Mouse (Mus musculus) small intestine, adult 2 months (tissue): ENCODE measurements at regions not wholly inside any gene's neighbourhood (a gene's known extent, or its start where the extent isn't known, plus 50 kb on each side); places are given as distances from the start of the nearest gene placed in this dataset.

Experiments used
- H3K27ac ChIP-seq: fragments of 200-500 bp; 2 replicates; pipeline ENCODE4 v1.5.1; 2012; ENCODE audit warnings: low read depth, low read length, control low read depth, inconsistent platforms; ENCODE audit not compliant: insufficient read depth
- H3K27me3 ChIP-seq: fragments of 200-500 bp; 2 replicates; pipeline ENCODE4 v1.6.1; 2012; ENCODE audit warnings: mild to moderate bottlenecking, moderate library complexity, low read length, inconsistent platforms; ENCODE audit not compliant: control insufficient read depth, insufficient read depth
- H3K36me3 ChIP-seq: fragments of 200-500 bp; 2 replicates; pipeline ENCODE4 v1.6.1; 2012; ENCODE audit warnings: mild to moderate bottlenecking, low read length, control low read depth, inconsistent platforms; ENCODE audit not compliant: control insufficient read depth, insufficient read depth
- H3K4me1 ChIP-seq: fragments of 200-500 bp; 2 replicates; pipeline ENCODE4 v1.6.1; 2012; ENCODE audit warnings: low read length, inconsistent platforms, mixed read lengths; ENCODE audit not compliant: control insufficient read depth, insufficient read depth, insufficient read length
- H3K4me3 ChIP-seq: fragments of 200-500 bp; 2 replicates; pipeline ENCODE4 v1.5.1; 2012; ENCODE audit warnings: low read depth, mild to moderate bottlenecking, control low read depth, inconsistent platforms, low read length, moderate library complexity
- CTCF ChIP-seq: fragments of 200-500 bp; IDR thresholded peaks from 2 replicates; pipeline ENCODE4 v1.5.1; 2012; ENCODE audit warnings: low read depth, mild to moderate bottlenecking, control low read depth, inconsistent platforms, low read length, moderate library complexity, mixed read lengths; ENCODE audit not compliant: insufficient replicate concordance, insufficient read length; ENCODE audit errors: extremely low read depth
- POLR2A ChIP-seq: fragments of 200-500 bp; IDR thresholded peaks from 2 replicates; pipeline ENCODE4 v1.6.1; 2012; ENCODE audit warnings: low read depth, mild to moderate bottlenecking, control low read depth, inconsistent platforms, low read length, moderate library complexity
- WGBS: fragments of 180-500 bp; shearing (Covaris S2); methylation state at CpG from one replicate; pipeline ENCODE4 v1.1.7; 2018; 5-methylcytosine and 5-hydroxymethylcytosine counted together

- Histone ChIP-seq H3K4me1 (no peaks in the 10 kb centered on the region), H3K4me3 (no peak overlapping the region), H3K36me3 (no peaks in the 10 kb centered on the region), H3K27me3 (no peaks in the 10 kb centered on the region), H3K27ac (no peak overlapping the region)
- no peak for TF ChIP-seq CTCF
- TF ChIP-seq POLR2A, result no peak
- 89% methylated on average over 6 of the region's 6 CpGs for WGBS
Measured at GRCm38 (mm10) chr8:79563101-79563500, 76.3 kb upstream of the Otud4 start.

GRCm38 (mm10) chr8:79562669-79563068 is 76.7 kb upstream of the Otud4 start:
- Histone ChIP-seq H3K4me3 (no peak overlapping the region), H3K4me1 (no peaks in the 10 kb centered on the region), H3K27ac (no peak overlapping the region), H3K36me3 (no peaks in the 10 kb centered on the region), H3K27me3 (no peaks in the 10 kb centered on the region)
- TF ChIP-seq POLR2A (no peak), CTCF (peak; percentile 34; the same call in 1 of the 2 replicates)
- WGBS, result 74% methylated on average over 8 of the region's 8 CpGs

- no peak for TF ChIP-seq CTCF
- no peak for TF ChIP-seq POLR2A
- Histone ChIP-seq H3K27ac (no peak overlapping the region), H3K27me3 (no peaks in the 10 kb centered on the region), H3K4me3 (no peak overlapping the region), H3K4me1 (no peaks in the 10 kb centered on the region), H3K36me3 (no peaks in the 10 kb centered on the region)
- WGBS, result 46% methylated on average over 11 of the region's 11 CpGs
Measured at GRCm38 (mm10) chr8:79562071-79562581, 77.3 kb upstream of the Otud4 start.

- 74% methylated on average over 9 of the region's 9 CpGs for WGBS
- no peak overlapping the region for H3K4me3 ChIP-seq
- H3K4me1 ChIP-seq, result no peaks in the 10 kb centered on the region
- no peak for TF ChIP-seq CTCF
- H3K27ac ChIP-seq, result no peak overlapping the region
- H3K27me3 ChIP-seq, result no peaks in the 10 kb centered on the region
- no peaks in the 10 kb centered on the region for H3K36me3 ChIP-seq
Measured at GRCm38 (mm10) chr8:79561269-79562063, 78.0 kb upstream of the Otud4 start.

GRCm38 (mm10) chr8:79559516-79559915 is 79.9 kb upstream of the Otud4 start:
- TF ChIP-seq CTCF, result no peak
- TF ChIP-seq POLR2A, result no peak
- Histone ChIP-seq H3K36me3 (no peaks in the 10 kb centered on the region), H3K27ac (no peak overlapping the region), H3K4me1 (no peaks in the 10 kb centered on the region), H3K27me3 (no peaks in the 10 kb centered on the region), H3K4me3 (no peak overlapping the region)
- 85% methylated on average over 6 of the region's 6 CpGs for WGBS

- 82% methylated on average over 2 of the region's 4 CpGs for WGBS
- Histone ChIP-seq H3K4me3 (no peak overlapping the region), H3K4me1 (no peaks in the 10 kb centered on the region), H3K27ac (no peak overlapping the region), H3K27me3 (no peaks in the 10 kb centered on the region), H3K36me3 (no peaks in the 10 kb centered on the region)
- TF ChIP-seq POLR2A, result no peak
Measured at GRCm38 (mm10) chr8:79554311-79554710, 85.1 kb upstream of the Otud4 start.

GRCm38 (mm10) chr8:79550151-79550550 is 89.3 kb upstream of the Otud4 start:
- WGBS, result 49% methylated on average over 2 of the region's 2 CpGs

GRCm38 (mm10) chr8:79548156-79548555 is 91.3 kb upstream of the Otud4 start:
- H3K36me3 ChIP-seq, result no peaks in the 10 kb centered on the region
- H3K4me3 ChIP-seq, result no peak overlapping the region
- 37% methylated on average over 6 of the region's 6 CpGs for WGBS
- H3K27ac ChIP-seq, result no peak overlapping the region
- H3K27me3 ChIP-seq, result no peaks in the 10 kb centered on the region
- peaks cover 7% of the 10 kb centered on the region; the same call in 1 of the 2 replicates for H3K4me1 ChIP-seq
- no peak for TF ChIP-seq CTCF
- no peak for TF ChIP-seq POLR2A

More at GRCm38 (mm10) chr8:79550151-79550550, 89.3 kb upstream of the Otud4 start:
- Histone ChIP-seq H3K4me1 (peaks cover 7% of the 10 kb centered on the region; the same call in 1 of the 2 replicates), H3K27me3 (no peaks in the 10 kb centered on the region), H3K4me3 (no peak overlapping the region), H3K36me3 (no peaks in the 10 kb centered on the region), H3K27ac (no peak overlapping the region)
- TF ChIP-seq POLR2A (no peak), CTCF (no peak)
